Mouse (Mus musculus) thymus, postnatal 4 days (tissue): ENCODE data around the gene Il24.

ENCODE experiments used
- DNase-seq: peaks from one replicate; pipeline ENCODE4 v3.0.0; 2021

Gene Il24

DNA sequence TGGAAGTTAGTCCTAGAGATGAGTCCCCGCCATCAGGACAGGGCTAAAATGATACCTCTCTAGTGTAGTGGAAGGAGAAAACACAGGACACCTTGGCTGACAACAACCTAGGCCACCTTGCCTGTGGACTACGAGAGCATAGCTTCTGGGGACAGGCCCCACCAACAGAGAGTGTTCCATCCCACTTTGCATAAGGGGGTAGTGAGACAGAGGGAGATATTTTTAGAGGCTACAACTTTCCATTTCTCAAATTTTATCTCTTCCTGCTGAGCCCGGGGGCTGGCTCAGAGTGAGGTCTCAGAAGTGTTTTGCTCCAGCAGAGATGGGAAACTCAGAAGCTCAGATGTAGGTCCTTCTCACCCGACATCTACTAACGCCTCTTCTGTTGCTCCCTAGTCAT is 36.8 kb downstream of the Il24 start:
- no peak for DNase-seq

GRCm38 (mm10) chr1:130849530-130850214 is 37.6 kb downstream of the Il24 start:
- DNase-seq = no peak

- DNase-seq = no peak
Observed at GRCm38 (mm10) chr1:130844516-130844915, 42.7 kb downstream of the Il24 start.

GRCm38 (mm10) chr1:130841621-130842020 is 45.6 kb downstream of the Il24 start:
- DNase-seq = no peak

- DNase-seq = no peak
Observed at GRCm38 (mm10) chr1:130840599-130841379, 46.5 kb downstream of the Il24 start.

DNA sequence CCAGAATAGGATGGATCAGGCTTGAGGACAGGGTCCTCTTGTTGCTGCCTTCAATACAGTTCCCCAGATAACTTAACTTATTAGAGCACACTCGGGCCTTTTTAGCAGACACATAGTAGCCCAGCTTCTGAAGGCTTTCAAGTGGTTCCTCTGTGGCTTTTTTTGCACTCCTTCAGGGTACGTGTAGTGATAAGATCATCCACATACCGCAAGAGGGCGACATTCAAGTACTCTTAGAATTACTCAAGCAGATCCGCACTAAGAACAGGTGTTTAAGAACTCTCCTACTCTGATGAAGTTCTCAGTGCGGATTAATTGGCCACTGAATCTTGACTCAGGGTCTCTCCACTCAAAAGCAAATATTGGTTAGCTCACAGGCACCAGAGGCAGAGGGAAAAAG is 49.0 kb downstream of the Il24 start:
- DNase-seq = peak; percentile 71

- DNase-seq = no peak
Observed at GRCm38 (mm10) chr1:130835161-130835936, 51.9 kb downstream of the Il24 start.

DNA sequence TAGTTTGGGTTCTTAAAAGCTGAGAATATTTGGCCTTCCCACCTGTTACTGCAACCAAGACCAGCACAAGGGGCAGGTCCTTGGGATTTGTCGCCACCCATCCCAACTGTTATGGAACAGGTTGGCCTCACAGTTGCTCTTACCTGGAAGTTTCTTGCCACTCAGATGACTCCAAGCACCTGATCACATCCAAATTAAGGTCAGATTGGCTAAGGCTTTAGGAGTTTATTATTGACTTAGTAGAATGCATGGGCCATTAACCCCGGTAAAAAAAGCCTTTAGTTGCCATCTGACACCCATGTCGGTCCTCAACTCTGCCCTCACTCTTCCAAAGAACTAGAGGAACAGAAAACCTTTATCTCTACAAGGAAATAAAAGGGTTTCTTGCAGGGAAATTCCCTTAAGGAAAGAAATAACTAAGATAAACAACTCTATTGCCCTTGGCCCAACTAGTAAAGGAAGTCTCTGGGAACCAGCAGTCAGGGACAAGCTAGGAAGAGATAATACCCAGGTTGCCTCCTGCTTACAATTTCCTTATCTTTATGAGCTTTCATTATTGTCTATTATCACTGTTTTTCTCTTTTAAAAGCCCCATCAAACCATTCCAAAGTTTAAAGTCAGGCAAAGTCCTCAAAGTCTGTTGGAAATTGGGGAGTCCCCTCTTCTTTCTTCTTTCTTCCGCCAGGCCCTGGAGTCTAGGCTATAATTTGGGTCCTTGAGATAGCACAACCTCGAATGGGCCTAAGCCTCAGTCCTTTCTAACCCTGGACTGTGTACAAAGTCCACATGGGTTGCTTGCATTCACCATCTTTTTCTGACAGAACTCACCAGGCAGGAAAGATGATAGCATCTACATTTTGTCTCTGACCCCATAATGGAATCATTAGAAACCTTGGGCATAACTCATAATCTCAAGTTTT is 54.8 kb downstream of the Il24 start:
- no peak for DNase-seq
